In the genomic region with DNA sequence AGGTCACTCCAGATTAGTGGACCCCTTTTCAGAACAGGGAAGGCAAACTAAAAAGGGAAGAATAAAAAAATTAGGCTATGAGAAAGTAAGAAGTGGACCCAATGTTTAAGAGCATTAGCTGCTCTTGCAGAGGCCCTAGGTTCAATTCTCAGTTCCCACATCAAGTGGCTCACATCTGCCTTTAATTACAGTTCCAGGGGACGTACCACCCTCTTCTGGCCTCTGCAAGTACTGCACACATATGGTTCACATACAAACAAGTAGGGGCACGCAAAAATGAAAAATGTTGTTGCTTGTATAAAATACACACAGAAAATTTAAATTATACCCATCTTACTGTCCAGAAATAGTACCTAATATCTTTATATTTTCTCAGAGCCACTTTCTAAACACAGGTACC, we compare ENCODE assay signal across 25 mouse cellular contexts. TPM values are rescaled to one million over a fixed set of nuclear protein-coding genes. Genes with fewer than 3 reads are reported as not detected.
DNase-seq lines count a peak whose midpoint lies in the region; ATAC-seq and TF ChIP-seq lines count a peak whose summit lies in the region.
"Had no signal": no experiment of that assay in that cellular context is flagged by ENCODE, and none has a peak within 500 bp of the region (broad histone marks: within the 10 kb centered on the region; RNA-seq: fewer than 3 reads in every experiment).

No protein-coding gene starts in this region.

- no peaks in the 10 kb centered on the region for H3K27me3 ChIP-seq in heart, adult 2 months (ENCODE audit: control insufficient read depth, insufficient read depth, low read length)
- no peaks in the 10 kb centered on the region for H3K27me3 ChIP-seq in hindbrain, postnatal 0 days (ENCODE audit: insufficient read depth, low read length)
- H3K27me3 ChIP-seq: forebrain, embryonic 15.5 days; heart, embryonic 12.5 days; limb, embryonic 12.5 days; megakaryocyte, embryonic 14.5 days; midbrain, embryonic 13.5 days had no signal

- no peak overlapping the region for H3K4me2 ChIP-seq in hindbrain, postnatal 0 days (ENCODE audit: low read depth, low read length)
- H3K4me2 ChIP-seq: forebrain, embryonic 15.5 days; heart, embryonic 12.5 days; limb, embryonic 12.5 days; liver, embryonic 11.5 days; lung, embryonic 14.5 days; midbrain, embryonic 13.5 days had no signal

- intact Hi-C loops in heart, adult 2 months (cut with DNase I), result no loop called here

- H3K9me3 ChIP-seq in hindbrain, postnatal 0 days (ENCODE audit: low read length), result no peaks in the 10 kb centered on the region
- H3K9me3 ChIP-seq: forebrain, embryonic 15.5 days; heart, embryonic 12.5 days; megakaryocyte, embryonic 14.5 days had no signal

- no peak overlapping the region for H3K9ac ChIP-seq in heart, adult 2 months (ENCODE audit: low read depth, low read length)
- no peak overlapping the region for H3K9ac ChIP-seq in hindbrain, postnatal 0 days (replicated peaks; ENCODE audit: low read length)
- H3K9ac ChIP-seq: forebrain, embryonic 15.5 days; heart, embryonic 12.5 days; limb, embryonic 12.5 days; lung, embryonic 14.5 days; midbrain, embryonic 13.5 days had no signal

- H3K27ac ChIP-seq in heart, adult 2 months, result no peak overlapping the region
- H3K27ac ChIP-seq in layer of hippocampus, adult 2 months, result no peak overlapping the region
- H3K27ac ChIP-seq in hindbrain, postnatal 0 days, result no peak overlapping the region
- H3K27ac ChIP-seq: forebrain, embryonic 15.5 days; limb, embryonic 12.5 days; midbrain, embryonic 13.5 days had no signal

- 86% methylated on average over 2 of the region's 2 CpGs for WGBS in heart, adult 2 months
- WGBS in hindbrain, postnatal 0 days, result 98% methylated on average over 2 of the region's 2 CpGs

- no peak for TF ChIP-seq EP300 in heart, adult 2 months (IDR thresholded peaks at IDR 0.05; ENCODE audit: insufficient read depth, low read depth, low read length)

- no peaks in the 10 kb centered on the region for H3K36me3 ChIP-seq in heart, adult 2 months (ENCODE audit: control insufficient read depth, insufficient read depth, low read length)
- H3K36me3 ChIP-seq in hindbrain, postnatal 0 days (ENCODE audit: insufficient read depth, low read length), result no peaks in the 10 kb centered on the region
- H3K36me3 ChIP-seq: forebrain, embryonic 15.5 days; heart, embryonic 12.5 days; limb, embryonic 12.5 days; midbrain, embryonic 13.5 days had no signal

- peak; percentile 55 for DNase-seq in heart, adult 11 months
- no peak for DNase-seq in heart, adult 2 months
- no peak for DNase-seq in layer of hippocampus, adult 2 months (ENCODE audit: low spot score in 2 of 2)
- no peak for DNase-seq in layer of hippocampus, postnatal 10 days (ENCODE audit: low spot score in 2 of 2)
- peak; percentile 67 for DNase-seq in R1 (ENCODE audit: low read depth, low spot score)
- DNase-seq in ovary, adult 18-20 months (ENCODE audit: low spot score), result no peak
- DNase-seq in hindbrain, postnatal 0 days (ENCODE audit: low spot score), result no peak
- DNase-seq: adrenal gland, adult 2 months; cerebellum, adult 11-12 months; cerebellum, postnatal 10 days; gastrocnemius, postnatal 10 days; heart, postnatal 10 days; kidney, postnatal 10 days; layer of hippocampus, postnatal 36 days; lung, embryonic 14.5 days; right cerebral cortex, postnatal 14 days; spleen, adult 18-20 months; thymus, postnatal 14 days had no signal

- no peak for TF ChIP-seq CTCF in heart, adult 2 months (IDR thresholded peaks at IDR 0.05)
- TF ChIP-seq CTCF in layer of hippocampus, adult 2 months (conservative IDR thresholded peaks at IDR 0.05), result peak; percentile 34; the same call in 1 of the 2 replicates
- no peak for TF ChIP-seq CTCF in hindbrain, postnatal 0 days (IDR thresholded peaks at IDR 0.05; ENCODE audit: low read depth)

- H3K79me2 ChIP-seq in heart, adult 2 months (replicated peaks; ENCODE audit: control insufficient read depth, insufficient read depth, low read length), result no peaks in the 10 kb centered on the region

- TF ChIP-seq POLR2A in heart, adult 2 months (IDR thresholded peaks at IDR 0.05; ENCODE audit: insufficient read depth, low read depth, low read length), result no peak

- no peak overlapping the region for H3K4me3 ChIP-seq in heart, adult 2 months
- H3K4me3 ChIP-seq in layer of hippocampus, adult 2 months, result no peak overlapping the region
- H3K4me3 ChIP-seq in hindbrain, postnatal 0 days (ENCODE audit: low read length), result no peak overlapping the region
- H3K4me3 ChIP-seq: forebrain, embryonic 15.5 days; heart, embryonic 12.5 days; limb, embryonic 12.5 days; megakaryocyte, embryonic 14.5 days; midbrain, embryonic 13.5 days had no signal

- ATAC-seq in hindbrain, postnatal 0 days, result no peak
- ATAC-seq: forebrain, embryonic 15.5 days; midbrain, embryonic 13.5 days had no signal

- no peaks in the 10 kb centered on the region for H3K4me1 ChIP-seq in heart, adult 2 months (ENCODE audit: control insufficient read depth, insufficient read depth, low read length)
- no peaks in the 10 kb centered on the region for H3K4me1 ChIP-seq in hindbrain, postnatal 0 days (ENCODE audit: insufficient read depth, low read length)
- H3K4me1 ChIP-seq: forebrain, embryonic 15.5 days; heart, embryonic 12.5 days; limb, embryonic 12.5 days; midbrain, embryonic 13.5 days had no signal

RNA-seq across cellular contexts. Expression of a gene that starts 46.1 kb away (rescaled TPM):
- 1 to 10 TPM; 6.8 to 7.0 TPM for total RNA-seq in heart, adult 2 months (2021)
- 2.8 and 5.4 TPM in 2 replicates for polyA plus RNA-seq in heart, adult 2 months (2012; rRNA removed)
- total RNA-seq in layer of hippocampus, adult 2 months (2021), result 10 to 100 TPM; 45.2 to 49.2 TPM
- total RNA-seq in layer of hippocampus, postnatal 10 days (2021), result 10 to 100 TPM; 42.1 to 51.5 TPM
- total RNA-seq in hindbrain, postnatal 0 days (2014; rRNA removed), result 22.9 and 23.2 TPM in 2 replicates
- 8.8 and 9.6 TPM in 2 replicates for polyA plus RNA-seq in hindbrain, postnatal 0 days (2015; fragmentation: Nextera tagmentation; extraction: Ambion mirVana)
- total RNA-seq: granulocyte monocyte progenitor cell, adult 5-6 weeks had no signal

RNA-seq across cellular contexts. Expression of a gene that starts 48.8 kb away (rescaled TPM):
- 1 to 10 TPM in 1 of 2 experiments, under 1 TPM in 1; 0.34 to 1.2 TPM for total RNA-seq in heart, adult 2 months (2021)
- 0.23 and 0.31 TPM in 2 replicates for polyA plus RNA-seq in heart, adult 2 months (2012; rRNA removed)
- 10 to 100 TPM in 1 of 2 experiments, 1 to 10 TPM in 1; 9.2 to 12.3 TPM for total RNA-seq in layer of hippocampus, adult 2 months (2021)
- total RNA-seq in layer of hippocampus, postnatal 10 days (2021), result 1 to 10 TPM; 3.1 to 3.7 TPM
- 0.78 and 2.2 TPM in 2 replicates for total RNA-seq in hindbrain, postnatal 0 days (2014; rRNA removed)
- polyA plus RNA-seq in hindbrain, postnatal 0 days (2015; fragmentation: Nextera tagmentation; extraction: Ambion mirVana), result 3.0 TPM in 2 replicates
- total RNA-seq: granulocyte monocyte progenitor cell, adult 5-6 weeks had no signal

Comparison
In these comparisons a context has a peak if more than half of its experiments do, and no peak if none do; other contexts are left out.
1. DNase-seq: peak in heart, adult 11 months (single experiment) and R1 (single experiment); none in heart, adult 2 months (0 of 2), layer of hippocampus, adult 2 months (0 of 2), layer of hippocampus, postnatal 10 days (0 of 2), ovary, adult 18-20 months (single experiment) and hindbrain, postnatal 0 days (single experiment).